Mouse (Mus musculus) granulocyte monocyte progenitor cell, adult 5-6 weeks (primary cell): ENCODE measurements around the gene Ppp1r3c. TPM values are rescaled to one million over a fixed set of nuclear protein-coding genes. Genes with fewer than 3 reads are reported as not detected.

Source experiments
- ATAC-seq: replicated peaks from 2 replicates; pipeline ENCODE4 v1.8.0; 2016; ENCODE audit warnings: mild to moderate bottlenecking, moderate TSS enrichment, inconsistent platforms; ENCODE audit not compliant: poor library complexity, severe bottlenecking
- total RNA-seq, 2 experiments: library from RNA; stranded (forward) in 1 of 2; stranded (reverse) in 1 of 2; fragments of 200-712, 200-1000 nt in 1 of 2; fragments of >200 nt in 1 of 2; fragmentation: Nextera tagmentation in 1 of 2; gene quantifications; 2 replicates each; pipeline ENCODE4 v1.2.3; 2014 to 2017

Gene Ppp1r3c
- total RNA-seq, 2 experiments from 2014 or later = not detected

DNA sequence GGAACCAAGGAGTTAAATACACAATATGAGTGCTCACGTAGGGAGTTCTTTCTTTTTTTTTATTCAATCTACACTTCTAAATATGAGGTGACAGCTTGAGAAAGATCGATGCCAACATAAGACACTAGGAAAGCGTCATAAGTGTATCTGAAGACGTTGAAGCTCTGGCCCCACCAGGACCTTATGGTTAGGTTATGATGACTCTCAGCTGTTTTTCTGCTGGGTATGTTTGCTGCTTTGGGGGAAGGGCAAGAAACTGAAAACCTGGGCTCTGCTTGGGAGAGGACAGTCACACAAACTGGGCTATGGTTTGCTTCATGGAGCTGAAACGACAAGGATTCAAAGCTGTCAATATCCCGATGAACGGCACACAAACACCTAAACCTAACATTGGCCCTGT is 11.5 kb downstream of the Ppp1r3c start:
- no peak for ATAC-seq

DNA sequence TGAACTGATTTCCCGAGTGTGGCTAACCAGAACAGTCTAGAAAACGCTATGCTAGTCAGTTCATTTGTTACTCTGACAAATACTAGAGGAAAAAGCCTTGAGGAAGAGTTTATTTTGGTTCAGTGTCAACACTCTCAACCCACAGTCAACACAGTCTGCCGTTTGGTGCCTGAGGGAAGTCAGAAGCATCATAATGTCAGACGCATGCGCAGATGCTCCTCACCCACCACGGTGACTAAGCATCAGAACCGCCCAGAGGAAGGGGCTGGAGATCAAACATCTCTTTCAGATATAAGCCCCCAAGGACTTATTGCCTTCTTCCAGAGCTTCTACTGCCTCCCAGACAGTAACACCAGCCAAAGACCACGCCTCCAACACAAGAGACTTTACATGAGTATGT is 15.3 kb downstream of the Ppp1r3c start:
- ATAC-seq = no peak

DNA sequence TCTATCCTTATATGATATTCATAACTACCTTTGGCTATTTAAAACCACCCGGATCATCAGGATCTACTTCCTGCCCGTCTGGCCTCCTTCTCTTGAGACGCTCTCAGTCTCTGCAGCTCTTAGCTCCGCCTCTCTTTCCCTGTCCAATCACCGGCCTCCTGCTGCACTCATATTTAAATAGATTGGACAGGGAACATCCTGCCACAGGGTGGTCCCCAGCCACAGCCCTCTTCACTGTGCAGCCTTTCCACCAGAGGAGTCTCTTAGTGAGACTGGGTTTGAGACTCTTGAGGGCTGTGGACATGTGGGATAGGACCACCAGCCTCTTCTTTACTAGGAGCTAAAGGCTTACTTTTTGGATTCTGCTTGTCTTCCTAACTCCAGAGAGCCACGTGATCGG is 20.2 kb downstream of the Ppp1r3c start:
- ATAC-seq = no peak

DNA sequence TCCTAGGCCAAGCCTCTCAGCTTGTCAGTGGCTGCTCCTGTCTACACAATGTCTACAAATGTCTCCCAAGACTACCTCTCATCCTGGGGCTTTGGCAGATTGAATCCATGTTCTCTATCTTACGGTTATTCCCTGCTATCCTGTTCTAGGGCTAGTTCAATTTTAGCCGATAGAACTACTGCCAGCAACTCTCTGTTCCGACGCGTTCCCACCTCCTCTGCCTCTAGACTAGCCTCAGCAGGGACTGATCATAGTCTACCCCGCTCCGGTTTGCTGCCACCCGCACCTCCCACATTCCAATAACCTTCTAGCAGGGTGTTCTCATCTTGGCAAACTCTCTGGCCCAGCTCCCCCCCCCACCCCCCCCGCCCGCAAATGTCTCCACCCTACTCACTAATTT is 20.9 kb downstream of the Ppp1r3c start:
- ATAC-seq = no peak

DNA sequence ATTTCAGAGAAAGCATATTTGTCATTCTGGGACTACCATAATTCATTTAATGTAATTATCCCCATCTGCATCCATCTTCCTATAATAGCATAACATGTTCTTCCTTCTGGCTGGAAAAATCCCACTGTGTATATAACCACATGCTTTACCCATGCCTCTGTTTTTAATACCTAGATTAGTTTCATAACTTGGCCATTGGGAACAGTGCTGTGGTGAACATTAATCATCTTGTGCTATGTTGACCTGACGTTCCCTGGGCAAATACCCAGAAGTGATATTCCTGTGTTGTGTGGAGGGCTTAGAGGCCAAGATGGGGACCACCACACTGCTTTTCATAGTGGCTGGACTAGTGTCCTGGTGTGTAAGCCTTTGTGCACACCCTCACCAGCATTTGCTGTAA is 22.0 kb downstream of the Ppp1r3c start:
- ATAC-seq = no peak

DNA sequence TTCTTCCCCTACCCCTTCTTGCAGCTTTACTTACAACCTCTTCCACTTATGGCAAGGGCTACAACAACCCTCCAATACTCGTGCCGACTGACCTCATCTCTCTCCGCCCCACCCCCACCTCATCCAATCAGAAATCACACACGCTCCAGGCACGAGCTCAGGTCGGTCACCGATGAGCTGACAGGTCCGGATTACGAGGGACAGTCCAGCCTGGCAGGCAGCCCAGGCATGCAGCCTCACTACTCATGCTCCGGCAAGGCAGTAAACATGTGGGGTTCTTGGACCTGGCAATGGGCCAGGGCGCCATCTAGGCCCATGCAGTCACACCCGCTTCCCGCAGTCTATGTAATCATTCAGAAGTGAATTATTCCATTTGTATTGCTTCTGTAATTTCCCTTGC is 23.4 kb downstream of the Ppp1r3c start:
- ATAC-seq = no peak

DNA sequence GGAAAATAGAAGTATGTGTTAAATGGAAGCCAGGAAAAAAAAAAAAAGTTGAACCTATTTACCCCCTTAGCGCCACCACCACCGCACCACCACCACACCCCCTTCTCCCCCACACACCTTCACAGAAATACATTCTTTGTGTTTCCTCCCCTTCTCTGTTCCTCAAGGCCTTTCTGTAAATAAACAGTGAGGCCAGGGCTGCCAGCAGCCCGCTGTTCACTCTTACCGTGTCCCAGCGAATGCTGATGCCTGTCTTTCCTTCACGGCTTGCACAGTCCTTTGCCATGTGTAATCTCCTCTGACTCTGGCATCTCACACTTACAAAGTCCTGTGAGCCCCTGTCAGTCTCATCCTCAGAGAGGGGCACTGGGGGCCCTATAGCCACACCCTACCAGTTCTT is 30.3 kb downstream of the Ppp1r3c start:
- no peak for ATAC-seq

DNA sequence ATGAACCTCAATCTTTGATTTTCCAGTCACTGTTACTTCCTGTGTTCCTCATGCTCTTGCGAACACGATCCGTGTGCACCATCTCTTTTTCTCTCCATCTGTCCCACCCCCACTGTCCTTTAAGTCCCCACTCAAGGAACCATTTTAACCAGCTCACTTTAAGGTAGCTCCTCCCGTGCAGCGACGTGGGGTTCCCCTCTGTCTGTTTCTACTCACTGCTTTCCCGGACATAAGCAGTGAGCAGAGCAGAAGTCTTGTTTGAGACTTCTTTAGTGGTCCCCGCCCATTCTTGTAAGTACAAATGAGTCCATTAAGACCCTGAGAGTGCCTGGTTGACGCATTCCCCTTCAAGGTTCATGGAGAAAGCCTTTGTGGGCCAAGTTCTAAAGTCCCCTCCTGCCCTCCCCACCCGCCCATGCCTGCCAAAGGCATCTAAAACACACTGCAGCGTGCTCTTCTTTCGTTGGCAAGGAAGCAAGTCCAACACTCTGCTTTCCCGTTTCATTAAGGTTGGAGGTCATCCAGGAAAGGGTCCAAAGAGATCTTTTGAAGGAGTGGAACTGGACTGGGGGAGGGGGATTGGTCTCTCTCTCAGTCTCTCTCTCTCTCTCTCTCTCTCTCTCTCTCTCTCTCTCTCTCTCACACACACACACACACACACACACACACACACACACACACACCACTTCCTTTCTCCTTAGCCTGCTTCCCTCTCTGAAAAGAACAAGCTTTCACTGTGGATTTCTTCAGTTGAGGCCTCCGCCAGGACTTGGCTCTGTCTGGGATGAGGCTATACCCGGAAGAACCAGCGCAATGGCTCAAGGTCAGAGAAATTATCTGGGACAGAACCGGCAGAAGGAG is 30.9 kb downstream of the Ppp1r3c start:
- no peak for ATAC-seq

DNA sequence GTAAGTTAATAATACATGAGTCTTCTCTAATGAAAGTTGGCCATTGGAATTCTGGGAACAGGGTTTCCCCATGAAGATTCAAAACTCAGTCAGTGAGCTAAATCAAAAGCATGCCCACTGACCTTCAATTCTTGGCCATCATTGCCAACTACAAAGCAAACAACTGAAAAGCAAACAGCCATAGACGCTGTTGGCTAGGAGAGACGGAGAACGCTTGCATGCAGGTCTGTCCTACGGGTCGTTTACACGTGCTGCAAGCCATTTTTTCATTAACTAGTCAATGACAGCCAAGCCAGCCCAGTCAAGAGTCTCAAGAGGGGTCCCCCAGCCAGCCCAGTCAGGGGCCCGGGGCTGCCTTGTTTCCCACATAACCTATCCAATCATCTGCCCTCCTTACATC is 31.7 kb downstream of the Ppp1r3c start:
- no peak for ATAC-seq

DNA sequence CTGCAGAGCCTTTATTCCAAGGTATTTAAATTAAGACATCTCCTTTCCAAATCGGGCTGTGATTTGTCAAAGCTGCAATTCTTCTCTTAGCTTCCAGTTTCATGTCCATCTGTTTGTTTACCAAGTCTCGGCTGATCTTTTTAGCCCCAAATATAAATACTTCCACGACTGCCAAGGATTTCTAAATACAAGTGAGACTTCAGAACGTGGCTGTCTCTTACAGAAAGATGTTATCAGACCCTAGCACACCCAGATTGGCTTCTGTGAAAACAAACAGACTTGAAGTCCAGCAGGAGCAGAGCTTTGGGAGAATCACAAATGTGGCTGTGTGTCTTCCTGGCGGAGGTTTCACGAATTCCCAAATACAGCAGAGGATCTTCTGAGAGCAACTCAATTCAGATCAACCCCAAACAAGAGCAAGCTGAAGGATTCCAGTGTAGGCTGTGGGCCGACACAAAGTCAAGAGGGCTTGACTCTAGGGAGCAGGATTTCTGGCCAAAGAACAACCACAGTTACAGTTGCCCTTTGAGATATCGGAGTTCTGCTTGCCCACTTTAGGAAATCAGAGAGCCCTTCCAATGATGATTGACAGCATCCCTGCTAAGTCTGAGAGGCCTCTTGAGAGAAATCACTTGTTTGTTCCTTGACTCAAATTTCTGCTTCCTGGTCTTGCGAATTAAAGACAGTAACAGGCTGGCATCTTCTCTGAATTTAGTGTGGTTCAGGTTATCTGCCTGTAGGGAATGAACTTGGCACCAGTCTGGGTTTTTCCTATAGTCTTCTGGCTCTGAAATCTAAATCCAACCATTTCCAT is 34.4 kb downstream of the Ppp1r3c start:
- no peak for ATAC-seq

DNA sequence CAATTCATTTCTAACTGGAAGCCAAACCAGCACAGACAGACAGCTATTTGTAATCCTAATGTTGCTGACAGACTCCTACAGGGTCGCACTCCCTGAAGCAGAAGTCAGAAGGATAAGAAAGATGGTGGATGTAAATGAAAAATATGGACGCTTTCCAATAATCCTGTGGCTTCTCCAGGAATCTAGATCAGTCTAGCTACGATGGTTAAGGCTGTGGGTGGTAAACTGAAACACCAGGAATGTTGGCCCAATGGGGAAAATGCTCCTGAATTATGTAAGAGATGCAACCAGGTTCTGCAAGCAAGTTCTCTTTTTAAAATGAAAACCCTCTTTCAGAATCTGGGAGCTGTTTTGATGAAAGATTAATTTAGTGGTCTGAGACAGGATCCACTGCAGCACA is 35.1 kb downstream of the Ppp1r3c start:
- ATAC-seq = no peak

DNA sequence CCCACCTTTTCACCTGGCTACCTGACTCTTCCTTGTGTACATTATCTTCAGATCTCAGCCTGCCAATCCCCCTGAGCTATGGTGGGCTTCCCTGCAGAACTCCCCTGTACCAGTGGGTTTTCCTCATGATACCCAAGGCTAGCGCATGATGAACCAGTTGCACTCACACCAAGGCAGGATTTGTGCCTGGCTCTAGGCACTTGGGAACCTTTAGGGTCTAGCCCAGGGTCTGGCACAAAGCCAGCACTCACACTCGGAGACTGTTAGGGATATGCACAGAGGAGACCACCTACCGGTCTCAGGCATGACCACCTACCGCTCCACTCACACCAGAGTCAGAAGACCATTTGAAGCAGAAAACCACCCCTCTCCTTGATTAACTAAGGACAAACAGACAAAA is 35.5 kb downstream of the Ppp1r3c start:
- ATAC-seq = no peak

DNA sequence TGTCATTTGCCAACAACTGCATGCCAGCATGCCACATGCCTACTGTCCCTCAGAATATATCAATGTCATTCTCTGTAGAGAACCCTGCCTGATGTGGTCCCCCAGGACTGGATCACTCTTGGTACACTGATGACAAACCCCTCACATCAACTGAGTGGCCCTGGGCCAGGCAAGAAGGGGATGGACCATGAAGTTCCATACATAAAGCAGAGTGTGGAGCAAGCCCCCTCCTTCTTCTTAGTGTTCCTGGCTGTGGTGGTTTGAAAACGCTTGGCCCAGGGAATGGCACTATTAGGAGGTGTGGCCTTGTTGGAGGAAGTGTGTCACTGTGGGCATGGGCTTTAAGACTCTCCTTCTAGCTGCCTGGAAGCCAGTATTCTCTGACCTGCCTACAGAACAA is 37.3 kb downstream of the Ppp1r3c start:
- ATAC-seq = no peak

DNA sequence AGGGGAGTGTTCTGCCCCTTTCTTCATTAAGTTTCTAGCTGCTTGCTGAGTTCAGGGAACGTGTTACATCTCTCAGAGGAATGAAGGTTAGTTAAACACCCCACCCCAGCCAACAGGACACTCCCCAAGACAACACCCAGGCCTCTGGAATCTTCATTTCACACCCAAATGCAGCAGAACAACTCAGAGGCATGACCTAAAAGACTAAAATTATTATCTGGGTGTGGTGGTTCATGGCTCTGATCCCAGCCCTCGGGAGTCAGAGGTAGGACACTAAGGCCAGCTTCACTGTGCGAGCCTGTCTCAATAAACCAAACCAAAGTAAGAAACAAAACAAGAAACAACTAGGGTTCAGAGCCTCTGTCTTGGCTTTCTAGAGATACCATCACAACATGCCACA is 38.3 kb downstream of the Ppp1r3c start:
- ATAC-seq = no peak

DNA sequence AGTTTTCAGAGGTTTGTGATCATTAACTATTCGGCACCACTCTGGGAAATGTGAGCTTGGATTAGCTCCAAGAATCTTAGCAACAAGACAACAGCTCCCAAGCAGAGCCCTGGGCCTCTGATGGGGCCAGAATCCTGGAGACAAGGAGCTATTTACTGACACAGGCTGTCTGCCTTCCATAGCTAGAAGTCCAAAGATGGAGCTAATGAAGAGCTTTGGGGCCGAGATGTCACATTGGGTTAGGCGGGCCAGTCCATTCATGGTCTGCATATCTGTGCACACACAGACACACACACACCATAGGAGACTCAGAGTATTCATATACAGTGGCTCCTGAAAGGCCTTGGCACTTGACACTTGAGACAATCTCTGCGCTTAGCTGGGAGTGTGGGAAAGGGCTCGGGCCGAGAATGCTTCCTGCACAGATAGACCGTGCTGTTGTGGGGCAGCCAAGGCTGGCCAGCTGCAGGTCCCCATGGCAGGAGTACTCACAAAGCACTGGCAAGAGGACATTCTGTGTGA is 39.8 kb downstream of the Ppp1r3c start:
- no peak for ATAC-seq

DNA sequence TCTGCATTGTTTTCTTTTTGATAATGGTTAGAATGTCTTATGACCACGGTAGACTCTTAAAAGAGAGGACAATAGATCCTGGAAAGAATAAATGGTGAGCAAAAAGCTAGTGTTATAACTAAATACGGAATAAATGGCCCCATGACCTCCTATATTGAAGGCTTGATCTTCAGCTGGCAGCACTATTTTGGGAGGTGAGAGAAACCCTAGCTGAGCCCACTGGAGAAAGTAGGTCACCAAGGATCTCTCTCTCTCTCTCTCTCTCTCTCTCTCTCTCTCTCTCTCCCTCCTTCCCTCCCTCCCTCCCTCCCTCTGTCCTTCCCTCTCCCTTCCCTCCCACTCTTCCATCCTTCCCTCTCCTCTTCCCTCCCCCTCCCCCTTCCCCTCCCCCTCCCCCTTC is 42.9 kb downstream of the Ppp1r3c start:
- no peak for ATAC-seq

DNA sequence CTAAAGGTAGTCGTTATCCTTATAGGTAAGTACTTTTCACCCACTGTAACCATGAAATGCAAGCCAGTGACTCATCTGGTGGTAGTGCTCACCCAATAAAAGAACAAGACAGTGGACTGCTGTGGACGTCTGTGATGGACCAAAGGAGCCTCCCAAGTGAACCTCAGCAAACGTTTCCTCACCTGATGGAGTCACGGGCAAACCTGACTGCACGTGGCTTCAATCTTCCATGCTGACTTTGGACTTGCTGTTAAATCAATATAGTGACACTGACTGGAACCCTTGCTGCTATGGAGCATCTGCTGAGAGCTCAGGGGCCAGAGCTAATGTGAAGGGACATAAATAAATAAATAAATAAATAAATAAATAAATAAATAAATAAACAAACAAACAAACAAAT is 44.5 kb downstream of the Ppp1r3c start:
- ATAC-seq = no peak

DNA sequence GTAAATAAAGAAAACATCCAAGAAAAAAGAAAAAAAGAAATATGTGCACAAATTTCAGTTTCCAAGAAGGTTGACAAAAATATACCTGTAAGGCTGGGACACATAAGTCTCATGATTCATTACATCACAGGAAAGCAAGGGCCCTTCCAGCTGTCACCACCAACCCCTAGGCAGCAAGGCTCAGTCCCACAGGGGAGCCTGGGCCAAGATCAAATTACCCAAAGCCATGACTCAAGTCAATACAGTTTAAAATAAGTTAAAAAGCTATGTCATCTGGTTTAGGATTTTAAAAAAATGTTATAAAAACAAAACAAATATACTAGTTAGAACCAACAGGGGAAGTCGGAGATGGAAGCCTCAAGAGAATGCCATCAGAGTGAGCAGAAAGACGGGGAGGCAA is 45.2 kb downstream of the Ppp1r3c start:
- ATAC-seq = no peak

DNA sequence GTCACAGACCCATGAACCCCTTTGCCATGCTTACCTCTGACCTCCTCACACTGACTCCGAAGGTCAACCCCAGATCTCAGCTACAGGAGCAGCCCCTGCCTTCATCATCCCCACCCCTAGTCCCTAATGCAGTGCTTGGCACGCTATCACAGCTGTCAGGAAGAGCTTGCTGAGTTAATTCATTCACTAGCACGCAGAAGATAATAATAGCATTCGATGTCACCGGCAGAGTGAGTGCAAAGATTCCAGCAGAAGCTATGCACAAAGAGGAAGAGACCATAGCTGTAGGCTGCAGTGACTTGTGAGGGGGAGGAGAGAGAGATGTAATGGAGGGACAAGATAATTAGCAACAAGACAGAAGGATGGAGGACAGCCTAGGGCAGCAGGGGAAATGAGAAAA is 47.2 kb downstream of the Ppp1r3c start:
- ATAC-seq = no peak

DNA sequence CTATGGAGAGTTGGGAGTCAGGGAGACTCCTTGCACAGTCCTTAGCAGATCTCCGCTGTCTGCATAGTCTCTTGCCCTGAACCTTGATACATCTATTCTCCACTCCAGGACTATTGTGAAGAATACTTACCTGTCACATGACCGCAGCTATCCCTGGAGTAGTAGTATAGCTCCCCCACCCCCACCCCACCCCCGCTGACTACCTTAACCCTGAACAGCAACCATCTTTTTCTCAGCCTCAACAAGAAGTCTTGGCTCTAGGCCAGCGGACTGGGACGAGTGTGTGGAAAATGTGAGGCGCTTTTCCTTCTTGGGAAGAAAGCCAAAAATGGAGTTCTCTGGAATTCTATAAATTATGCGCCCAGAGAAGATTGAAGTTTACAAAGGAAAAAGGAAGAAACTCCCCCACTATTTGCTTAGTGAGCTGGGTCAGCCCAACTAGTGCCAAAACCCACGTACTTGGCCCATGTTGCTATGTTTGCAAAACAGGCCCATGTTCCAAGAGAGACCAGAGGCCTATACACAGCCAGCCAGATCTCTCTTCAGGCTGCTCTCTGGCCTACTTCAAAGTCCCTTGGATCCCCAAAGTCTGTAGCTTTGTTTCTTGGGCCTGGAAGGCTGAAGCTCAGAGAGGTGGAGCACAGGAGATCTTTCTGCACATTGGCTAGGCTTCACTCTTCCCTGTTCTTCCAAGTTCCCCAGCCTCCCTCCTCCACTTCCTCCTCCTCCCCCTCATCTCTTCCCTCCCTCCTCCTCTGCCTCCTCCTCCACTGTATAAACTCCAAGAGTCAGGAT is 48.4 kb downstream of the Ppp1r3c start:
- ATAC-seq = no peak

DNA sequence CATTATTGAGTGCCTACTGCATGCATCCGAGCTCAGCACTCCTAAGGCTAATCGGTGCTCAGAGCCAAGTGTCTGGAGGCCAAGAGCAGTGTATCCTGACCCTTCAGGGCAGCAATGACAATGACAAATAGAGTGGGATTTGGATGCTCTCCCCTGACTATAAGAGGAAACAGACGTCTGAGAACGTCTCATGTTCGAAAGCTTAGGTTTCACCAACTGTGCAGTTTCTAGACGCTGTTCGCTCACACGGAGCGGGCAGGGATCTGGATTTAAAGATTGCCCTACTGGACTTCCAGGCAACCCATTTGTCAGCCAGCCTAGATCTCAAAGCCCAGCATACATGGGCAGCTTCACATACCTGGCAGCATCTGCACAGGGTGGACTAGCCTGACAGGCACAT is 49.4 kb downstream of the Ppp1r3c start:
- no peak for ATAC-seq
